Mouse (Mus musculus) heart, adult 2 months (tissue): Measurements from ENCODE around the gene Minos1.

Source experiments
- CTCF ChIP-seq: fragments of 200-600 bp; IDR thresholded peaks from 2 replicates; pipeline ENCODE4 v1.8.1; 2022; ENCODE audit warnings: antibody characterized with exemption, mild to moderate bottlenecking, moderate library complexity
- EP300 ChIP-seq: fragments of 200-500 bp; IDR thresholded peaks from 2 replicates; pipeline ENCODE4 v1.6.1; 2011; ENCODE audit warnings: low read depth, low read length, control low read depth; ENCODE audit not compliant: insufficient read depth
- POLR2A ChIP-seq: fragments of 200-500 bp; IDR thresholded peaks from 2 replicates; pipeline ENCODE4 v1.6.1; 2011; ENCODE audit warnings: mild to moderate bottlenecking, low read depth, low read length, control low read depth; ENCODE audit not compliant: insufficient read depth

- no peak for TF ChIP-seq CTCF
- no peak for TF ChIP-seq EP300
- TF ChIP-seq POLR2A = no peak
These were observed 12.1 kb upstream of the Minos1 start for GRCm38 (mm10) chr4:139142985-139143384.
